Mouse (Mus musculus): ENCODE measurements around the gene Plcl2.

DNA sequence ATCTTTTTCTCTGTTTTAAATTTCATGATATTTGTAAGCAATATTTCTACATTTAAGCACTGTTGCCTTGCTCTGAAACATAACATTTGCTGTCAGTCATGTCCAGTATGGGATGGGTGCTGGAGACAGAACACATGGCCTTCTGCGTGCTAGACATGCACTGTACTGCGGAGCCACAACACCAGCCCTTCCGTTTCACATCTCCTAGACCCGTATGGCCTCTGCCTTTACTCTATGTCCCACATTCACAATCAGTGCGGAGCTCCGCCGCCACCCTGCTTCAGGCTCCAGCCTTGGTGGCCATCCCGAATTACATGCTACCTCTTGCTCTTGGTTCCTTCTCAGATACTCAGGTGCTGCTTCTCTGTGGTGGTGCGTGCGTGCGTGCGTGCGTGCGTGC is 168.1 kb downstream of the Plcl2 start:
- no peak for TF ChIP-seq ZC3H11A (IDR thresholded peaks at IDR 0.05; ENCODE audit: borderline replicate concordance, low read depth, low read length)
- TF ChIP-seq ZNF384 (IDR thresholded peaks at IDR 0.05; ENCODE audit: low read depth, low read length) = no peak
- TF ChIP-seq HCFC1 (IDR thresholded peaks at IDR 0.05; ENCODE audit: borderline replicate concordance, insufficient read depth, low read length) = no peak
- TF ChIP-seq CHD2 (IDR thresholded peaks at IDR 0.05; ENCODE audit: low read depth, low read length) = no peak
- no peak for TF ChIP-seq MAFK (IDR thresholded peaks at IDR 0.05; ENCODE audit: insufficient read depth, low read depth, low read length)

All from ES-E14 (cell line).